Mouse (Mus musculus) layer of hippocampus, postnatal 36 days (tissue): ENCODE measurements at regions not wholly inside any gene's neighbourhood (a gene's known extent, or its start where the extent isn't known, plus 50 kb on each side); places are given as distances from the start of the nearest gene placed in this dataset.
"Not testable (repeated sequence)": the region's sequence is repeated elsewhere in the genome, so short reads cannot be mapped to it uniquely, and the experiment has no call there.

Experiments used
- DNase-seq, 2 experiments: peaks; one replicate each; pipeline ENCODE4 v3.0.0; 2022

GRCm38 (mm10) chr8:103644845-103645244, 456.6 kb upstream of the Cdh5 start:
- DNase-seq: no peak

- no peak for DNase-seq
These were observed 436.6 kb upstream of the Cdh5 start for GRCm38 (mm10) chr8:103664796-103665195.

GRCm38 (mm10) chr8:103686233-103686632, 415.2 kb upstream of the Cdh5 start:
- not testable (repeated sequence) for DNase-seq

- DNase-seq: no peak
These were observed 411.0 kb upstream of the Cdh5 start for GRCm38 (mm10) chr8:103690438-103690837.

DNA sequence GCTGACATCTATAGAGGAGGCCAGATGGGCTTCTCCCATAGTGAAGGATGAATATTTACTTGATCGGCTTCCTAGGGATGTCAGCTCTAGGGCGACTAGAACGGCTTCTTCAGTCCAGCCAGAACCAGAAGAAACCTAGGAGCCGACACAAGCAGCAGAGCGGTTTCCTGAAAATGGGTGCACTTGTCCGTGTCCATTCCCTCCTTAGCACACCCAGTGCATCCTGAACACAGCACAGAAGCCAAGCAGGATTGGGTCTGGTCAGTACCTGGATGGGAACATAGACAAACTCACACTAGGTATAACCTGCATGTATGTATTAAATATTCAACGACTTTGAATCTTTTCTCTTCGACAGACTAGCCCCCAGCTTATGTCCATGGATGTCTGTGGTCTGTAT, 407.9 kb upstream of the Cdh5 start:
- DNase-seq: no peak

DNA sequence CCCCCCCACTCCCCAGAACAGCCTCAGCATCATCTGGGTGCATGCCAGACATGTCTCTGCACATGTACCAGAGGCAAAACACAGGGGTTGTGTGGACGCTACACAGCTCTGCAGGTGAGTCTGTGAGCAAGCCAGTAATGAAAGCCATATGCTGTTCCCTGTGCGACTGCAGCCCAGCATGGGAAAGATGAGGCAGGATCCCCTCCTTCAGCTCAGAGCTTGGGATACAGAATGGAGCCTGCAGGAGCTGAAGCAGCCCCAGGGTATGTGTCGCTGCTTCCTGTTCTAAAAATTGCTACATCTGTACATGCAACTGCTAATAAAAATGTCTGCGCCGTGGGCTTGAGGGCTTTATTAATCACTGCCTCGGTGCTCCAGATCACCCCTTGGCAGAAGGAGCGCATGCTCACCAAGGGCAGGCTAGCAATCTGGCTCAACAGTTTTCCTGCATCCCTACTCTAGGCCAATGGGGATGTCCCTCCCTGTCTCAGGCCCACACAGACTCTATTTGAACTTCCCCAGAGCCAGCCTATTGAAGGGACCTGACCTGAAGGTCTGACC, 407.0 kb upstream of the Cdh5 start:
- no peak for DNase-seq

- DNase-seq: no peak
These were observed 402.4 kb upstream of the Cdh5 start for GRCm38 (mm10) chr8:103699016-103699520.

DNA sequence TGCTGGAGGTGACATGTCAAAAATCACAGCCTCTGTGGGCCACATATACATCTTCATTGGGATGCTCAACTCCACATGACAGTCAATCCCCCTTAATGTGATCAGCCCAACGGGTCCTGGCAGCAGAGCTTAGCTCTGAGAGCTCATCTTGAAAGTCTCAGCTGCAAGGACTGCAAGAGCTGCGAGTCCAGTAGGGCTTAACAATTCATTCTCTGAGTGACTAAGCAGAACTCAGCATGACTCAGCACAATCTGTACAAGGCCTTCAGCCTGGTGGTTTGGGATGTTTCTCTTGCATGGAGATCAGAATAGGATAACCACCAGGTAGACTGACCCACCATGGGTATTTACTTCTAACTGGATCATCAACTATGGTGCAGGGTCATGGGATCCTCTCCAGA, 399.2 kb upstream of the Cdh5 start:
- DNase-seq: no peak

DNA sequence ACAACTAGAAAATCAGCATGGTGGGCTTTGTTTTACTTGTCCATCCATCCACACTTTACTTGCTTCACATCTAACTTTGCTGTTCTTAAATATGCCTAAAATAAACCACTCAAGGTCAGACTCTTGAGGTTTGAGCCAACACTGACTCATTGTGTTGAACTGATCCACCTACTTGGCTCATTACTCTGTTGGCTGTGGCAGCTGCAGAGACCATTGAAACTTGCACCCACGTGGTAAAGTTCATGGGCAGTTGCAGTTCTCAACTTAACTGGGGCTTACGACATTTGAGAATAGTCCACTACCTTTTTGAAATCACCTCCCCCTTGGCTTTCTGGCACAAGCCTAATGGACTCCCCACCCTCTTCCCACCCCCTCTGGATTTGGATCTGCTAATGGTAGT, 395.3 kb upstream of the Cdh5 start:
- DNase-seq: no peak

- DNase-seq: peak in 1 of 2 experiments; percentile 11
These were observed 390.6 kb upstream of the Cdh5 start for GRCm38 (mm10) chr8:103710871-103711270.

DNA sequence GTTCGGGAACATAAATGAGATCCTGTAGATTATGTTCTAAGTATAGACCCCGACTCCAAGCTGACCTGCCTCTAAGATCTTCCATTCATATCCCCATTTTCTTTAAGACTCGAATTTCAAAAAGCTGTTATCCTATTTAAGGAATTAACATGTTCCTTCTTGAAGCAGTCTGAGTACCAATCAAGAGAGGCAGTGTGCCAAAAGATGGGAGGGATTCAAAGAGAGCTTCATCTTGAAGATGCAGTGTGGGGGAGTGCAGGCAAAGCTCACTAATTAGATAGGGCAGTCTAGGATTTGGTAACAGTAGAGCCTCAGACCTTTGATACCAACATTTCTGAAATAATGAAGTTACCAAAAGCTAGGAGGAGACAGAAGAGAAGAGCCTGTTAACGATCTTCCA, 383.7 kb upstream of the Cdh5 start:
- no peak for DNase-seq

DNA sequence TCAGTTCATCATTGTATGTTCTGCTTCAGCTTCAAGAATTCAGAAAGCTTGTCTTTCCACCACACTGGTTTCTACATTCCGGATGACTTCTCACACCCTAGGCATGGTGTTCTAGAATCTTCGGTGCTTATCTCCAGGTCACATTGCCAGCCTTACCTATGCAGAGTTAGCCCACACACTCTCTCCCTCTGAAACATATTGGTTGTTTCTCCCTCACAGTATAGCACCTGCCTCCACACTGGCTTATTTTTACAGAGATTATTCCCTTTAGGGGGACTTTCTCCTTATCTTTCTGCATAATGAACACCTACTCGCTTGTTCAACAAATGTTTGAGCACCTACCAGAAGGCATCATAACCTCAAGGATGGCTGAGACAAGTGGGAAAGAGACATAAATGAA, 368.0 kb upstream of the Cdh5 start:
- DNase-seq: no peak

- DNase-seq: no peak
These were observed 363.1 kb upstream of the Cdh5 start for GRCm38 (mm10) chr8:103738330-103738729.

DNA sequence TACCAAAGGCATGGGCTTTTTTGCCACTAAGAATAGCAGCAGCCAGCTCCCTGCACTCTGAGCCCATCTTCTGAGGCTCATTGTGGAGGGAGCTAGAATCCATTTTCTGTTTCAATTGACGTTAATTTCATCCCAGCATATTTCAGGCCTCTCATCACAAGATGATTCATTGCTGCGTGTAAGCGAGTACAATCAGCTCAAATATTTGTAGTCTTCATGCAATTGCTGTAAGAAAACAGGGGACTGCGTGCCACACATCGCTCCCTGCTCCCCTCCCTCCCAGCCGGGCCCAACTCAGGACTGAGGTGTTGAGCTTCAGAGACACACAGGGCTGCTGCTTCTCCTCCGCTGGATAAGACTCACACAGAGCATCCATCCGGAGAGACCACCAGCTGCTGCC, 360.0 kb upstream of the Cdh5 start:
- peak; percentile 4 to 10 for DNase-seq

GRCm38 (mm10) chr8:103748734-103749133, 352.7 kb upstream of the Cdh5 start:
- no peak for DNase-seq

- DNase-seq: no peak
These were observed 350.9 kb upstream of the Cdh5 start for GRCm38 (mm10) chr8:103750278-103751097.

DNA sequence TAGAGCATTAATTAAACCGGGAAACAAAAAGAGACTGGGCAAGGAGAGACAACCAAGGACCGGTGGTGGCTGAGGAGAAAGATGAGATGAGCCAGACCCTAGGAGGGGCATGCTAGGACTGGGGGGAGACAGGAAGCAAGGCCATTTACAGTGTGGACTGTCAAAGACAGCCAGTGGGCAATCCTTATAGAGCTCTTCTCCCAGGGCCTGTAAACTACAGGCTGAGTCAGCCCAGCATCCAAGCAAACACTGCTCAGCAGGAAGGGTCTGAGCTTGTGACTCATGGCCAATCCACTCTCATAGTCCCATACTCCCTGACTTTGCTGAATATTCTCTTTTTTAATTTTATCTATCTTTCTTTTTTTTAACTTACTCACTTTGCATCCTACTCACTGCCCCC, 350.3 kb upstream of the Cdh5 start:
- no peak for DNase-seq

DNA sequence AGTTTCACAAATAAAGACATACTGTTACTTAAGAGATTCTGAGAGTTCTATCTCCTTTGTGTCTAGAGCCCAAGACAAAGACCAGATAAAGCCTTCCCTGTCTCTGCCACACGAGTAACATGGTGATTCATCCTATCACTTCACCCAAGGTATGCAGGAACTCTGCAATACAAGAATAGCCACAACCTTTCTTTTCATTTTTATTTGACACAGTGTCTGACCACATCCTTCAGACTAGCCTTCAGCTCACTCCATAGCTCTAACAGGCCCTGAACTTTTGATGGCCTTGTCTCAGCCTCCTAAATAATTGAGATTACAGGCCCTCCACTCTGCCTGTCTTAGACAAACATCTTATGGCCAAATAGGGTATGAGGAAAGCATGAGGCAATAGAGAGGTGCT, 337.6 kb upstream of the Cdh5 start:
- no peak for DNase-seq

DNA sequence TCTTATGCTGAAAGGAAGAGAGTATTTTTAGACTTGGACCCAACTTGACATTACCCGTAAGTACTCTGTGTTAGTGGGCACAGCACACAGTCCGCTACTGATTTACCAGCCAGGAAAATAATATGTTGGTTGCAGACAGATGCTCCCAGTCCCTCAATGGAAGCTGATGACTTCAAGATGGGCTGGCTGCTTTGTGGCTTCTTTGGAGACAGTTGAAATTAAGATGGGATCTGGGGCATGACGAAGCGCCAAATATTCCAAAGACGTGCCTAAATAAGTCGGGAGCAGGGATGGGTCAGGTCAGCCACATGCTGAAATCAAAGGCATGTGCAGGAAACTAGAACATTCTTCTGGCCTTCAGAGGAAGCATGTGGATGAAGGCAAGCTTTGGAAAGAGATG, 321.8 kb upstream of the Cdh5 start:
- DNase-seq: no peak

DNA sequence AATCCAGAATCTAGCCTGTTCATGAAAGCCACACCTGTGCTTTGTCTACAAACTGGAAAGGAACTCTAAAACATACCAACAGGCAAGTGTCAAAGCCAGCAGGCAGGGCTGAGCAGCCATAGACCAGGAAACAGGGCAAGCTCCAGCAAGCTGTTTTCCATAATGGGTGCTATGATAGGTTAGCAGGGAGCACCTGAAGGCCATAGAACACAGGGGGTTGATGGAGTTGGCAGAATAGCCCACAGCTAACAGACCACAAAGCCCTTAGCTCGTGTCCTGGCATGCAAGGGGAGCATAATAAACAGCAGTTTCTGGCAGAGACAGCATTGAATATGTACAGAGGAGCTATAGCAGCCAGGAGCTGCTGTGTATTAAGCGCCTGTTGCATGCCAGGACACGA, 313.1 kb upstream of the Cdh5 start:
- DNase-seq: no peak

GRCm38 (mm10) chr8:103793331-103793730, 308.1 kb upstream of the Cdh5 start:
- no peak for DNase-seq

DNA sequence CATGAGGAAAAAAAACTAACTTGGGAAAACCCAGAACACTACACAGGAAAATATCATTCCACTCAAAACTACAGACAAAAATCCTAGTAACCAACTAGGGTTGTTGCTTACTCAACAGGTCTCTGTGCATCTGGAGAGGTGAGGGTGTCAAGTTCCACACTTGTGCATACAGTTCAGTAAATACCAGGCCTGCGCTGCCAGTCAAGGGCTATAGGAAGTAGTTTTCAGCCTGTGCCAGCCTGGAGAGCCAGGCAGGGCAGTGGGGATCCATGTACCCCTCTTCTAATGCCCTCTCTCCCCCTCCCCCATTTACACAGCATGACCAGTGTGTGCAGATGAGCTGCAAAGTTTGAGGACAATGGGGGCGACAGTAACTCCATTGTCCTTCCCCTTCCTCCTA, 302.8 kb upstream of the Cdh5 start:
- not testable (repeated sequence) for DNase-seq

DNA sequence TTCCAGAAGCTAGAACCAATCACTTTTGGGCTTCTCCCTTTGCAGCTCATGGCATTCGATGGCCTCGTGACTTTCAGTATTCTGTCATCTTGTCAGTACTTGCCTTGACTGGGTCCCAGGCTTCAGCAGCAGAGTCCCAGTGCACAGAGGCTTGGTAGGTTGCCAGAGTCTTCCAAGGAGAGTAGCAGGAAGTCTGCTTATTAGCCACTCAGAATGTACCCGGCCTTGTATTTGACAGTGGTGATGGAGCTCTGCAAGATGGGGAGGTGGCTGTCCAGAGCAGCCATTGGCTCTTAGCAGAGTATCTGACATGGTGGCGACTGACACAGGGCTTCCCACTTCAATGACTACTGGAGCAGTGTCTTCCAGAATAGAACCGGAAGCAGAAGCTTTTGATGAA, 293.3 kb upstream of the Cdh5 start:
- DNase-seq: no peak

- no peak for DNase-seq
These were observed 292.8 kb upstream of the Cdh5 start for GRCm38 (mm10) chr8:103808580-103808979.
